Mouse (Mus musculus): Measurements from ENCODE around the gene Elavl2. TPM values are rescaled to one million over a fixed set of nuclear protein-coding genes. Genes with fewer than 3 reads are reported as not detected.

Gene Elavl2
- 101 and 113 TPM in 2 replicates for polyA plus RNA-seq (2014; fragmentation: Nextera tagmentation; extraction: Ambion mirVana)

DNA sequence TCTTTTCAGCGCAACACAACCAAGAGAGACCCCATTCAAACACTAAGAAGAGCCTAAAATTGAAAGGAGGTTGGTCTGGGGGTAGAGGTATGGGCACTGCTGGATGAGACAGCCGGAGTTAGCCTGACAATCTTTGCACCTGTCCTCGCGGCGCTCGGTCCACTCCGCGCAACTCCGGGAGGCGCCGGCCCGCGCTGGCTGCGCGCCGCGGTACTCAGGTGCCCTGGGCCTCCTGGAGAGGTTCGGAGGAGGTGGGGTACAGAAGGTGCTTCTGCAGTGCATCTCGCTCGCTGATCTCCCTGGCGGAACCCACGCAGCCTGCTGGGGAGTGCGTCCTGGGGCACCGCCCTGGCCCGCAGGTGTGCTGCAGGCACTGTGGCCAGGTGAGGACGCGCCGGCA is at the start of gene Elavl2:
Gene Elavl2, minus strand, starts transcription at position 363 of the 400 bp plus-strand sequence.
- Histone ChIP-seq H3K4me1 (ENCODE audit: control insufficient read depth, insufficient read depth, low read length) (no peaks in the 10 kb centered on the region), H3K27ac (ENCODE audit: low read depth, low read length) (peak within 1 kb of the TSS; percentile 74; the same call in 1 of the 2 replicates), H3K4me3 (ENCODE audit: low read depth, low read length) (peak within 1 kb of the TSS; percentile 39), H3K27me3 (ENCODE audit: control insufficient read depth, insufficient read depth, low read length) (0 out of 2 replicates have a peak, but pooled peaks cover 3% of the 10 kb centered on the region), H3K9ac (ENCODE audit: low read length) (peak within 1 kb of the TSS; percentile 45), H3K4me2 (ENCODE audit: low read depth) (peak within 1 kb of the TSS; percentile 78), H3K9me3 (ENCODE audit: control insufficient read depth, low read length) (no peaks in the 10 kb centered on the region), H3K36me3 (ENCODE audit: control insufficient read depth, insufficient read depth, low read length) (no peaks in the 10 kb centered on the region)
- WGBS = under 1% methylated on average over 28 of the region's 28 CpGs
- ATAC-seq (ENCODE audit: insufficient read depth, low FRiP score, low TSS enrichment) = peak; percentile 33; the same call in 1 of the 2 replicates
- peak; percentile 30 for DNase-seq (ENCODE audit: low spot score)

DNA sequence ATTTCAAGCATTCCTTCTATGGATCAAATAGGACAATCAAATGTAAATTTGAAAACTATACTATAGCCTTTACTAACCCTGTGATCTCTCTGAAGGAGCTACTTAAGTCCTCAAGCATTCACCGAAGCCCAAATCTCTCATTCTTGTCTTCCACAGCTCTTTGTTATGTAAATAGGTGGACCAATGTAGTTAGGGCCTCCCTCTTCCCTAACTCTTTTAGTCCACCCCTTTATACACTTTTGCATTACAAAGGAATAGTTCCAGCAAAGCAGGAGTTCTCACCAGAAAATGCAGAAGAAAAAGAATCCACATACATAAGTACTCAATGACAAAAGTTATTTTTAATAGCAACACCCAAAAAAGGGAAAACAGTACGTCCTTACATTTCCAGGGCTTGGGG is 47.3 kb upstream of the Elavl2 start:
- no peak for ATAC-seq (ENCODE audit: insufficient read depth, low FRiP score, low TSS enrichment)
- H3K36me3 ChIP-seq (ENCODE audit: control insufficient read depth, insufficient read depth, low read length) = no peaks in the 10 kb centered on the region
- 43% methylated on average over 2 of the region's 2 CpGs for WGBS

GRCm38 (mm10) chr4:91415582-91415981 is 15.0 kb upstream of the Elavl2 start:
- H3K4me1 ChIP-seq (ENCODE audit: control insufficient read depth, insufficient read depth, low read length) = no peaks in the 10 kb centered on the region
- H3K4me2 ChIP-seq (ENCODE audit: low read depth) = no peak overlapping the region
- no peaks in the 10 kb centered on the region for H3K9me3 ChIP-seq (ENCODE audit: control insufficient read depth, low read length)
- no peak overlapping the region for H3K9ac ChIP-seq (ENCODE audit: low read length)
- no peak overlapping the region for H3K4me3 ChIP-seq (ENCODE audit: low read depth, low read length)
- ATAC-seq (ENCODE audit: insufficient read depth, low FRiP score, low TSS enrichment) = no peak
- H3K36me3 ChIP-seq (ENCODE audit: control insufficient read depth, insufficient read depth, low read length) = no peaks in the 10 kb centered on the region
- WGBS = 88% methylated on average over 1 of the region's 1 CpGs
- no peak for DNase-seq (ENCODE audit: low spot score)
- H3K27ac ChIP-seq (ENCODE audit: low read depth, low read length) = no peak overlapping the region
- no peaks in the 10 kb centered on the region for H3K27me3 ChIP-seq (ENCODE audit: control insufficient read depth, insufficient read depth, low read length)

More for the DNA sequence above, 47.3 kb upstream of the Elavl2 start:
- Histone ChIP-seq H3K27ac (ENCODE audit: low read depth, low read length) (no peak overlapping the region), H3K4me3 (ENCODE audit: low read depth, low read length) (no peak overlapping the region), H3K4me1 (ENCODE audit: control insufficient read depth, insufficient read depth, low read length) (no peaks in the 10 kb centered on the region), H3K4me2 (ENCODE audit: low read depth) (no peak overlapping the region), H3K9me3 (ENCODE audit: control insufficient read depth, low read length) (no peaks in the 10 kb centered on the region), H3K27me3 (ENCODE audit: control insufficient read depth, insufficient read depth, low read length) (no peaks in the 10 kb centered on the region), H3K9ac (ENCODE audit: low read length) (no peak overlapping the region)
- no peak for DNase-seq (ENCODE audit: low spot score)

GRCm38 (mm10) chr4:91405047-91405446 is 4.5 kb upstream of the Elavl2 start:
- no peaks in the 10 kb centered on the region for H3K4me1 ChIP-seq (ENCODE audit: control insufficient read depth, insufficient read depth, low read length)
- 80% methylated on average over 3 of the region's 3 CpGs for WGBS
- H3K27ac ChIP-seq (ENCODE audit: low read depth, low read length) = no peak overlapping the region
- H3K27me3 ChIP-seq (ENCODE audit: control insufficient read depth, insufficient read depth, low read length) = 0 out of 2 replicates have a peak, but pooled peaks cover 3% of the 10 kb centered on the region
- H3K9me3 ChIP-seq (ENCODE audit: control insufficient read depth, low read length) = no peaks in the 10 kb centered on the region
- H3K36me3 ChIP-seq (ENCODE audit: control insufficient read depth, insufficient read depth, low read length) = no peaks in the 10 kb centered on the region
- H3K9ac ChIP-seq (ENCODE audit: low read length) = no peak overlapping the region
- no peak overlapping the region for H3K4me2 ChIP-seq (ENCODE audit: low read depth)
- H3K4me3 ChIP-seq (ENCODE audit: low read depth, low read length) = no peak overlapping the region
- ATAC-seq (ENCODE audit: insufficient read depth, low FRiP score, low TSS enrichment) = no peak
- no peak for DNase-seq (ENCODE audit: low spot score)

DNA sequence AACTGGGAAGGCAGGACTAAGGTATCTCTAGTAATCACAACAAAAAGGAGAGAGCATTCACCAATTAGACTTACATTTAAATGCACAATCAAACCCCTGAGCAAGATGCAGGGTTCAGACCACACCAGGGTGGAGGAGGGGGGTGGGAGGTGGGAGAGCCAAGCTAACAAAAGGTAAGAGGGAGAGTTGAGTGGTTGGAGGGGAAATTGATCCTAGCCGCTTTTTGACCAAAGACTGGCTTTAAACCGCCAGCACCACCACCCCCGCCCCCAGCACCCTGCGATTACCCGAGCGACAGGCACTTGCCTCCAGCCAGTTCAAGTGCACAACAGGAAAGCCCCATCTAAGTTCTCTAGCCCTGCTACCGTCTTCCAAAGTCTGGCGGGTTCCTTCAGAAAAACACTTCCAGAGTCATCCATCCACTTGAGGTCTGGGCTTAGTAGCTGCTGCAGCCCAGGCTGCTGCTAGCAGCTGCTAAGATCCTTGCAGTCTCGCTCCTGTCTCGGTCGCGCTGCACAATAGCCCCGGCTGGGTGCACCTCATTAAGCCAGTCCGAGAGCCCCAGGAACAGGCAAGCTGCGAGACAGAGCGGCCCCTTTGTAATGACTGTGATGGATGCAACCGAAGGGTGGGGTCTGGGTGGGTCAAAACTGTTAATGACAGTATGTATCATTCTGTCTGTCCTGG is 932 bp downstream of the Elavl2 start:
- Histone ChIP-seq H3K4me1 (ENCODE audit: control insufficient read depth, insufficient read depth, low read length) (no peaks in the 10 kb centered on the region), H3K4me2 (ENCODE audit: low read depth) (peak overlapping the region; percentile 78), H3K4me3 (ENCODE audit: low read depth, low read length) (peak overlapping the region; percentile 39), H3K36me3 (ENCODE audit: control insufficient read depth, insufficient read depth, low read length) (no peaks in the 10 kb centered on the region), H3K9me3 (ENCODE audit: control insufficient read depth, low read length) (no peaks in the 10 kb centered on the region), H3K9ac (ENCODE audit: low read length) (peak overlapping the region; percentile 45), H3K27me3 (ENCODE audit: control insufficient read depth, insufficient read depth, low read length) (0 out of 2 replicates have a peak, but pooled peaks cover 3% of the 10 kb centered on the region), H3K27ac (ENCODE audit: low read depth, low read length) (peak overlapping the region; percentile 74; the same call in 1 of the 2 replicates)
- DNase-seq (ENCODE audit: low spot score) = peak; percentile 85
- 1% methylated on average over 17 of the region's 17 CpGs for WGBS
- ATAC-seq (ENCODE audit: insufficient read depth, low FRiP score, low TSS enrichment) = peak; percentile 92

DNA sequence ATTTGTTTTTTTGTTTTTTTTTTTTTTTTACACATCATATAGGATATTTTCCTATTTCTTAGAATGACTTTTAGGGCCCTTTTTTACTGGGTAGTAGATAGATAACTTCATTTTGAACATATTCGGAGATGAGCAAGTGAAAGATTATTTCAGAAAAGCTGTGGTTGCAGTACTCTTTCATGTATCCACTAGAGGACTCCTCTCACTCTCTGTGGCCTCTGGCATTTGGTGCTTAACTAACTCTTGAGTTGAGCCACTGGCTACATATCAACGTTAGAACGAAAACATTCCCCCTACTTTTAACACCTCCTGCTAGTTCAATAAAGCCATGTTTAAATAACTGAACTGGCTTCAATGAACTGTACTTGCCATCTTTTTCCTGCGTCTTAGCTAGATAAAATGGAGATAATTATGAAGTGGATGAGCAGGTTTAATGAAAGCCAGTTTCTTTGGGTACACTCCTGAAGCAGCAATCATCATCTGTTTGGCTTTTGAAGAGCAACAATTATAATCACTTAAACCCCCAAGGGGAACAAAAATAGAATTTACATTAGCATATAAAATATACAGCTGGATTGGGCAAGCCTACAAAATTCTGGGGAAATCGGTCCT is 8.5 kb downstream of the Elavl2 start:
- DNase-seq (ENCODE audit: low spot score) = no peak
- H3K4me2 ChIP-seq (ENCODE audit: low read depth) = no peak overlapping the region
- H3K4me1 ChIP-seq (ENCODE audit: control insufficient read depth, insufficient read depth, low read length) = no peaks in the 10 kb centered on the region
- no peaks in the 10 kb centered on the region for H3K27me3 ChIP-seq (ENCODE audit: control insufficient read depth, insufficient read depth, low read length)
- H3K9ac ChIP-seq (ENCODE audit: low read length) = no peak overlapping the region
- H3K36me3 ChIP-seq (ENCODE audit: control insufficient read depth, insufficient read depth, low read length) = no peaks in the 10 kb centered on the region
- H3K9me3 ChIP-seq (ENCODE audit: control insufficient read depth, low read length) = no peaks in the 10 kb centered on the region
- WGBS = 72% methylated on average over 5 of the region's 5 CpGs
- no peak overlapping the region for H3K4me3 ChIP-seq (ENCODE audit: low read depth, low read length)
- no peak overlapping the region for H3K27ac ChIP-seq (ENCODE audit: low read depth, low read length)
- ATAC-seq (ENCODE audit: insufficient read depth, low FRiP score, low TSS enrichment) = no peak

DNA sequence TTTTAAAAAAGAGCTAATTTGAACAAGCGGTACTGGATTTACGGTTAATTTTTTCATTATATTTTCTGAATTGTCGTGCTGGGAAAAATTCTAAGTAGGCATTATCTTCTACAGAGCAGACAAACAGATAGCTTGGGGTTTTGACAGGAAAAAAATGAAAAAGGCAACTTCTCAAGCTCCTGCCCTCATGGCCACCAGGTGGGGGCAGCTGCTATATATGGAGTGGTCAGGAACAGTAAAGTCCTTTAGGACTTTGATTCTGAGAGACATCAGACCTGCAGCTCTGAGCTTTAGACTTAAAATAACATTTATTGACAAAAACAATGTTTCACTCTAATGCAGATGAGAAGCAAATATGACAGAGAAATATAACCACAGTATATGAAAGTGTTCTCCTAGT is 12.9 kb downstream of the Elavl2 start:
- no peak overlapping the region for H3K9ac ChIP-seq (ENCODE audit: low read length)
- H3K36me3 ChIP-seq (ENCODE audit: control insufficient read depth, insufficient read depth, low read length) = no peaks in the 10 kb centered on the region
- no peak overlapping the region for H3K27ac ChIP-seq (ENCODE audit: low read depth, low read length)
- ATAC-seq (ENCODE audit: insufficient read depth, low FRiP score, low TSS enrichment) (no peak), DNase-seq (ENCODE audit: low spot score) (no peak)
- H3K4me3 ChIP-seq (ENCODE audit: low read depth, low read length) = no peak overlapping the region
- no peaks in the 10 kb centered on the region for H3K27me3 ChIP-seq (ENCODE audit: control insufficient read depth, insufficient read depth, low read length)
- WGBS = 92% methylated on average over 3 of the region's 3 CpGs
- no peaks in the 10 kb centered on the region for H3K4me1 ChIP-seq (ENCODE audit: control insufficient read depth, insufficient read depth, low read length)
- H3K9me3 ChIP-seq (ENCODE audit: control insufficient read depth, low read length) = no peaks in the 10 kb centered on the region
- no peak overlapping the region for H3K4me2 ChIP-seq (ENCODE audit: low read depth)

DNA sequence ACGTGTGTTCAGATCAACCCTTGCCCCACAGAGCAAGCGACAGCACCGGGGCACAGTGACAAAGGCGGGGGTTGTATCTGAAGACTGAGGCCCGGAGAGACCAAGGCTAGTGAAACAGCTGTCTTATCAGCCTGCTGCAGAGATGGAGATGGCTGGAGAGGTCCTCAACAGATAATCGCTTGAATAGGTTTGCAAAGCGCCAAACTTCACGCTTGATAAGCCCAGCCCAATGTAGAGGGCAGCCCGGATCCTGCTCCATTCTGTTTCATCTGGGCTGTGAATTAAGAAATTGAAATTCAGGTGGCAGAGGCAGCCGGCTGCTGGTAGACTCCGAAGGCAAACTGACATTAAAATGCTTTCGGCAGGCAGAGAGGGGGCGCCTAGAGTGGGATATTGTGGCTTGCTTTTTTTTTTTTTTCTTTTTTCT is 19.4 kb downstream of the Elavl2 start:
- Histone ChIP-seq H3K9me3 (ENCODE audit: control insufficient read depth, low read length) (no peaks in the 10 kb centered on the region), H3K4me3 (ENCODE audit: low read depth, low read length) (peak overlapping the region; percentile 25), H3K9ac (ENCODE audit: low read length) (peak overlapping the region; percentile 45), H3K27me3 (ENCODE audit: control insufficient read depth, insufficient read depth, low read length) (peaks cover 3% of the 10 kb centered on the region; the same call in 1 of the 2 replicates), H3K27ac (ENCODE audit: low read depth, low read length) (peak overlapping the region; percentile 62; the same call in 1 of the 2 replicates), H3K36me3 (ENCODE audit: control insufficient read depth, insufficient read depth, low read length) (no peaks in the 10 kb centered on the region), H3K4me2 (ENCODE audit: low read depth) (peak overlapping the region; percentile 55), H3K4me1 (ENCODE audit: control insufficient read depth, insufficient read depth, low read length) (peaks cover 4% of the 10 kb centered on the region)
- DNase-seq (ENCODE audit: low spot score) (peak; percentile 46), ATAC-seq (ENCODE audit: insufficient read depth, low FRiP score, low TSS enrichment) (peak; percentile 11)
- 2% methylated on average over 13 of the region's 13 CpGs for WGBS
